14 mouse cellular contexts compared by ENCODE assay signal in the genomic region with DNA sequence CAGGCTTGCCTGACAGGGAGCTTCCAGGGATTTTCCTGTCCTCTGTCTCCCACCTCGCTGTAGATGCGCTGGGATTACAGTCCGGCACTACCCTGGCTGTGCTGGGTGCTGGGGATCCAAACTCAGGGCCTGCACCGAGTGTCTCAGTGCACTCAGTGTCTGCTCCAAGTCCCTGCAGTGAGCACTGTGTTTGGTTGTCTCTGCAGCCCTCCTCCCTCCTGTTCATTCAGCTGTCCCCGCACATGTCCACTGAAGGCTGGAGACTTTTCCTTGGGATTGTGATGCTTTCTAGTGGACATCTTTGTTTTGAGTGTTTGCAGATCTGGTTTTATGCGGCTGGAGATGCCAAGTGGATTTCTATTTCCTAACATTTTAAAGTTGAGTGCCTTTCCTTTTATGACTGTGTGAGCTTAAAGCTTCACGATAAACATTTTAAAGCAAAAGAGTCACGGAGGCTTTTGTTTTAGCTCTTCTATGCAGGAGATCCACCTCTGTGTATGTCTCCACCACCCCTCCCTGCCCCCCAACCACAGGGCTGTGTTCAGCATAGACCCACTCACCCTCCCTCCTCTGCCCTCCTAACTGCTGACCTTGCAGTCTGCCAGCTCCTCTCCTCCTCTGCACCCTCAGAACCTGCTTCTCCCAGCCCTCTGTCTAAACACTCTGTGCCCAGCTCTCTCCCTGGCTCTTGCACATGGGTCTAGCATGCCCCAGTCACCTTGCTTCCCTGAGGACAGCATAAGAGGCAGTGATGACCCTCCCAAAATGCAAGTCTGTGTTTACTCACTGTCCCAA. TPM values are rescaled to one million over a fixed set of nuclear protein-coding genes. Genes with fewer than 3 reads are reported as not detected.
DNase-seq lines count a peak whose midpoint lies in the region; ATAC-seq and TF ChIP-seq lines count a peak whose summit lies in the region.
"Had no signal": no experiment of that assay in that cellular context is flagged by ENCODE, and none has a peak within 500 bp of the region (broad histone marks: within the 10 kb centered on the region; RNA-seq: fewer than 3 reads in every experiment).

No protein-coding gene starts in this region.

- 91% methylated on average over 8 of the region's 8 CpGs for WGBS in thymus, adult 2 months

- DNase-seq in adrenal gland, adult 2 months: peak; percentile 50
- DNase-seq in adrenal gland, adult 18-20 months (ENCODE audit: low spot score in 2 of 2): no peak
- DNase-seq in frontal cortex, postnatal 14 days (ENCODE audit: low spot score in 2 of 2): no peak
- peak; percentile 30 for DNase-seq in ovary, postnatal 36 days (ENCODE audit: low spot score)
- DNase-seq in ovary, postnatal 10 days (ENCODE audit: low spot score): no peak
- DNase-seq in gastrocnemius, adult 8-10 months (ENCODE audit: low spot score in 2 of 2): no peak
- no peak for DNase-seq in thymus, adult 2 months
- DNase-seq: embryo, embryonic 11 days; gastrocnemius, postnatal 10 days; heart, postnatal 14 days; thymus, postnatal 4 days had no signal

- no peak for TF ChIP-seq CTCF in thymus, adult 2 months (IDR thresholded peaks at IDR 0.05; ENCODE audit: borderline replicate concordance, control insufficient read depth, extremely low read depth, insufficient read depth, low read length, poor library complexity)

- no peak overlapping the region for H3K4me3 ChIP-seq in thymus, adult 2 months (ENCODE audit: control insufficient read depth, insufficient read depth, low read length)

- no peaks in the 10 kb centered on the region for H3K36me3 ChIP-seq in thymus, adult 2 months (ENCODE audit: control insufficient read depth, insufficient read depth, low read length)

- H3K27ac ChIP-seq in thymus, adult 2 months (ENCODE audit: control insufficient read depth, insufficient read depth, low read length): no peak overlapping the region

- ATAC-seq in frontal cortex, adult (ENCODE audit: low TSS enrichment): peak; percentile 52; the same call in 1 of the 2 replicates
- ATAC-seq: intestine, postnatal 0 days; Patski had no signal

- no peaks in the 10 kb centered on the region for H3K27me3 ChIP-seq in thymus, adult 2 months (ENCODE audit: control insufficient read depth, insufficient read depth, low read length)

- peaks cover 3% of the 10 kb centered on the region; the same call in 1 of the 2 replicates for H3K4me1 ChIP-seq in thymus, adult 2 months (replicated peaks; ENCODE audit: control insufficient read depth, insufficient read depth, low read length)

- no peak for TF ChIP-seq POLR2A in thymus, adult 2 months (IDR thresholded peaks at IDR 0.05; ENCODE audit: control insufficient read depth, extremely low read depth, insufficient read depth, low read length, poor library complexity)

RNA-seq across cellular contexts. Expression of gene Map10, which starts 9.4 kb away (rescaled TPM):
- total RNA-seq in adrenal gland, adult 2 months (2021): 1 to 10 TPM; 2.9 to 5.5 TPM
- 3.0 and 3.2 TPM in 2 replicates for polyA plus RNA-seq in adrenal gland, adult 2 months (2012; rRNA removed)
- total RNA-seq in adrenal gland, adult 18-20 months (2021): 1 to 10 TPM; 2.9 to 3.2 TPM
- 1 to 10 TPM; 2.7 to 3.5 (median 3.3) TPM for total RNA-seq in gastrocnemius, adult 8-10 months (2022)
- polyA plus RNA-seq in thymus, adult 2 months (2012; rRNA removed): 1.5 and 2.5 TPM in 2 replicates
- polyA plus RNA-seq: Patski had no signal

RNA-seq across cellular contexts. Expression of gene Ntpcr, which starts 50.7 kb away (rescaled TPM):
- 10 to 100 TPM; 17.2 to 19.2 TPM for total RNA-seq in adrenal gland, adult 2 months (2021)
- 30.4 and 31.5 TPM in 2 replicates for polyA plus RNA-seq in adrenal gland, adult 2 months (2012; rRNA removed)
- 10 to 100 TPM; 15.4 to 20.7 TPM for total RNA-seq in adrenal gland, adult 18-20 months (2021)
- 10 to 100 TPM; 10.1 to 13.7 (median 11.4) TPM for total RNA-seq in gastrocnemius, adult 8-10 months (2022)
- 23.1 and 27.4 TPM in 2 replicates for polyA plus RNA-seq in thymus, adult 2 months (2012; rRNA removed)

Comparison
In these comparisons a context has a peak if more than half of its experiments do, and no peak if none do; other contexts are left out.
1. DNase-seq: peak in adrenal gland, adult 2 months (single experiment) and ovary, postnatal 36 days (single experiment); none in adrenal gland, adult 18-20 months (0 of 2), frontal cortex, postnatal 14 days (0 of 2), ovary, postnatal 10 days (single experiment), gastrocnemius, adult 8-10 months (0 of 2) and thymus, adult 2 months (single experiment).